Mouse (Mus musculus) cerebellum, postnatal 10 days (tissue): ENCODE measurements around the gene Lnx2.
A peak's percentile ranks its signal among the peaks of the same experiment; 100 is the strongest.

Experiments
- DNase-seq, 2 experiments: peaks; one replicate each; pipeline ENCODE4 v3.0.0; 2021; ENCODE audit warnings: mixed read lengths in 2 of 2

Lnx2 gene

GRCm38 (mm10) chr5:147076799-147077165, 396 bp upstream of the Lnx2 start, which contains the start of gene Polr1d:
Gene Polr1d, plus strand, starts transcription at chr5:147077050.
- DNase-seq: no peak

- peak; percentile 48 to 57 for DNase-seq
Measured at GRCm38 (mm10) chr5:147075103-147076025, 1.0 kb downstream of the Lnx2 start.

- no peak for DNase-seq
Measured at GRCm38 (mm10) chr5:147073805-147074204, 2.6 kb downstream of the Lnx2 start.

- no peak for DNase-seq
Measured at GRCm38 (mm10) chr5:147071886-147072285, 4.5 kb downstream of the Lnx2 start.

GRCm38 (mm10) chr5:147070791-147071516, 5.4 kb downstream of the Lnx2 start:
- DNase-seq: peak; percentile 53 to 54

- peak; percentile 89 to 90 for DNase-seq
Measured at GRCm38 (mm10) chr5:147068876-147069275, 7.5 kb downstream of the Lnx2 start.

- no peak for DNase-seq
Measured at GRCm38 (mm10) chr5:147066965-147067364, 9.4 kb downstream of the Lnx2 start.

- DNase-seq: no peak
Measured at GRCm38 (mm10) chr5:147066129-147066528, 10.3 kb downstream of the Lnx2 start.

- no peak for DNase-seq
Measured at GRCm38 (mm10) chr5:147063215-147063661, 13.1 kb downstream of the Lnx2 start.

- DNase-seq: peak in 1 of 2 experiments; percentile 52
Measured at GRCm38 (mm10) chr5:147060024-147060423, 16.4 kb downstream of the Lnx2 start.

- peak in 1 of 2 experiments; percentile 38 for DNase-seq
Measured at GRCm38 (mm10) chr5:147059319-147059718, 17.1 kb downstream of the Lnx2 start.

- peak; percentile 71 to 75 for DNase-seq
Measured at GRCm38 (mm10) chr5:147058661-147059060, 17.7 kb downstream of the Lnx2 start.

GRCm38 (mm10) chr5:147057626-147058414, 18.6 kb downstream of the Lnx2 start:
- no peak for DNase-seq

- no peak for DNase-seq
Measured at GRCm38 (mm10) chr5:147056712-147057290, 19.6 kb downstream of the Lnx2 start.

GRCm38 (mm10) chr5:147055572-147056245, 20.7 kb downstream of the Lnx2 start:
- DNase-seq: no peak

- DNase-seq: no peak
Measured at GRCm38 (mm10) chr5:147054747-147055270, 21.6 kb downstream of the Lnx2 start.

- no peak for DNase-seq
Measured at GRCm38 (mm10) chr5:147054328-147054727, 22.1 kb downstream of the Lnx2 start.

- DNase-seq: no peak
Measured at GRCm38 (mm10) chr5:147053481-147053880, 22.9 kb downstream of the Lnx2 start.

- DNase-seq: no peak
Measured at GRCm38 (mm10) chr5:147053071-147053470, 23.3 kb downstream of the Lnx2 start.

GRCm38 (mm10) chr5:147052309-147052558, 24.2 kb downstream of the Lnx2 start:
- DNase-seq: no peak

GRCm38 (mm10) chr5:147051500-147052308, 24.7 kb downstream of the Lnx2 start:
- DNase-seq: no peak
